Mouse (Mus musculus): ENCODE results near the gene Gngt2. TPM values are rescaled to one million over a fixed set of nuclear protein-coding genes. Genes with fewer than 3 reads are reported as not detected.

The Gngt2 gene
- polyA plus RNA-seq, 1 experiment from 2014 or later: 15.0 TPM

DNA sequence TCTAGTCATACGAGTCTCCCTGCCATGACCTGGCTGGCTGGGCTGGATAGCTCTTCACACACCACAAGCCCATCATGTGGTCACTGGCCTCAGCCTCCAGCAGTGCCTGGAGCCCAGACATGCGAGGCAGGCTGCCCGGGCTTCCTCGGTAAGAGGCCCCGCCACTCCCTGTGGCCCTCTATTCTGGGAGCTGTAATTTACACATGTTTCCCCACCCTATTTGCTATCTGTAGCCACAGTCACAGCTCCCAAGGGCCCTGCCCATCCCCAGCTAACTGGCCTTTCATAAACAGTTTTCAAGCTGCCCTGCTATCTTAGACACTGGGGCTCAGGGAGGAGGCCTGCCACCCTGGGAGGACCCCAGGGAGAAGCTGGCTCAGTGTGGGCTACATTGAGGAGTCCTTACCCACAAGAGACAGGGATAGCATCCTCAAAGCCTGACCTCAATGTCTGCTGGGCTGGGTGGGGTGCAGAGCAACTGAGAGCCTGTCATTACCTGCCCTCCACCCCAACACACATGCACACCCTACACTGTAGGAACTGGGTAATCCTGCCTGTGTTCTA, 28.5 kb upstream of the Gngt2 start:
- H3K36me3 ChIP-seq (ENCODE audit: control insufficient read depth, insufficient read depth, low read length): no peaks in the 10 kb centered on the region
- WGBS: 63% methylated on average over 2 of the region's 5 CpGs
- H3K9ac ChIP-seq (ENCODE audit: low read depth, low read length): no peak overlapping the region
- DNase-seq (ENCODE audit: low spot score) (peak; percentile 55), ATAC-seq (ENCODE audit: low read depth) (peak; percentile 65; the same call in 1 of the 2 replicates)
- H3K27ac ChIP-seq (replicated peaks; ENCODE audit: low read depth, low read length): no peak overlapping the region
- no peaks in the 10 kb centered on the region for H3K4me1 ChIP-seq (ENCODE audit: control insufficient read depth, insufficient read depth, low read length)
- peaks cover 8% of the 10 kb centered on the region; the same call in 1 of the 2 replicates for H3K9me3 ChIP-seq (ENCODE audit: control insufficient read depth, low read length)
- no peaks in the 10 kb centered on the region for H3K27me3 ChIP-seq (replicated peaks; ENCODE audit: control insufficient read depth, insufficient read depth, low read length)
- no peak overlapping the region for H3K4me3 ChIP-seq (ENCODE audit: low read depth, low read length)
- H3K4me2 ChIP-seq (ENCODE audit: low read depth, low read length): no peak overlapping the region

DNA sequence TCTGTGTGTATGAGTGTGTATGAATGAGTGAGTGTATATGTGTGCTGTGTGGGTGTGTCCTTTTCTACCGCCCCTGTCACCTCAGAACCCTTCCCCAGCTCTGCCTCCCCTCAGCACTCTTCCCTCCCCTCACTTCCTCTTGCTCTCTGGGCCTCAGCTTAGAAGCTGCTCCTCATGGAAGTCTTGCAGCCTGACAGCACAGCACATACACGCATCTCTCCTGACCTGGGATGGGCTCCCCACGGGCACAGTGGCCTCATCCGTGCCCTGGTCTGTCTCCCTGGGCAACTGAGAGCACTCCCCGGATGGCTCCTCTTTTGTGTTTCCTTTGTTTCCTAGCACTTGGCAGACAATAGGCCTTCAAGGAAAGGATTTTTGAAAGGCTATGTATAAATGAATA, 27.4 kb upstream of the Gngt2 start:
- no peak overlapping the region for H3K9ac ChIP-seq (ENCODE audit: low read depth, low read length)
- H3K27ac ChIP-seq (replicated peaks; ENCODE audit: low read depth, low read length): no peak overlapping the region
- no peaks in the 10 kb centered on the region for H3K4me1 ChIP-seq (ENCODE audit: control insufficient read depth, insufficient read depth, low read length)
- WGBS: 54% methylated on average over 4 of the region's 5 CpGs
- no peak overlapping the region for H3K4me3 ChIP-seq (ENCODE audit: low read depth, low read length)
- peaks cover 8% of the 10 kb centered on the region; the same call in 1 of the 2 replicates for H3K9me3 ChIP-seq (ENCODE audit: control insufficient read depth, low read length)
- no peaks in the 10 kb centered on the region for H3K36me3 ChIP-seq (ENCODE audit: control insufficient read depth, insufficient read depth, low read length)
- no peaks in the 10 kb centered on the region for H3K27me3 ChIP-seq (replicated peaks; ENCODE audit: control insufficient read depth, insufficient read depth, low read length)
- ATAC-seq (ENCODE audit: low read depth) (no peak), DNase-seq (ENCODE audit: low spot score) (no peak)
- H3K4me2 ChIP-seq (ENCODE audit: low read depth, low read length): no peak overlapping the region

DNA sequence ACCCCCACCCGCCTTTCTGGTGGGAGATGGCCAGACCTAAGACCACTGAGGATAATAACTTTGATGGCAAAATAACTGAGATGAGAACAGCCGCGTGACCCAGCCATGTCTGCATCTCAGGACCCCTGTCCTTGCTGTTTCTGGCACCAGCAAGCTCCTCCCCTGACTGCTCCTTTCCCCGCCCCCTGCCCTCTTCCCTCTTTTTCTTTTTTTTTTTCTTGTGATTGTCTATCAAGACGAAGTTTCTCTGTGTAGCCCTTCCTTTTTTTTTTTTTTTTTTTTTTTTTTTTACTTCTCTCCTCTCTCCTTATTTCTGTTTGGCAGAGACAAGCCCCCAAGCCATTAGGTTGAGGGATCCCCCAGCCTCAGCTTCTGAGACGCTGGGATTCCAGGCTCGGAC, 26.2 kb upstream of the Gngt2 start:
- WGBS: 52% methylated on average over 6 of the region's 7 CpGs
- Histone ChIP-seq H3K9ac (ENCODE audit: low read depth, low read length) (no peak overlapping the region), H3K9me3 (ENCODE audit: control insufficient read depth, low read length) (peaks cover 8% of the 10 kb centered on the region; the same call in 1 of the 2 replicates), H3K4me3 (ENCODE audit: low read depth, low read length) (no peak overlapping the region), H3K4me1 (ENCODE audit: control insufficient read depth, insufficient read depth, low read length) (no peaks in the 10 kb centered on the region), H3K4me2 (ENCODE audit: low read depth, low read length) (no peak overlapping the region), H3K36me3 (ENCODE audit: control insufficient read depth, insufficient read depth, low read length) (no peaks in the 10 kb centered on the region), H3K27ac (replicated peaks; ENCODE audit: low read depth, low read length) (no peak overlapping the region), H3K27me3 (replicated peaks; ENCODE audit: control insufficient read depth, insufficient read depth, low read length) (no peaks in the 10 kb centered on the region)
- ATAC-seq (ENCODE audit: low read depth) (no peak), DNase-seq (ENCODE audit: low spot score) (no peak)

DNA sequence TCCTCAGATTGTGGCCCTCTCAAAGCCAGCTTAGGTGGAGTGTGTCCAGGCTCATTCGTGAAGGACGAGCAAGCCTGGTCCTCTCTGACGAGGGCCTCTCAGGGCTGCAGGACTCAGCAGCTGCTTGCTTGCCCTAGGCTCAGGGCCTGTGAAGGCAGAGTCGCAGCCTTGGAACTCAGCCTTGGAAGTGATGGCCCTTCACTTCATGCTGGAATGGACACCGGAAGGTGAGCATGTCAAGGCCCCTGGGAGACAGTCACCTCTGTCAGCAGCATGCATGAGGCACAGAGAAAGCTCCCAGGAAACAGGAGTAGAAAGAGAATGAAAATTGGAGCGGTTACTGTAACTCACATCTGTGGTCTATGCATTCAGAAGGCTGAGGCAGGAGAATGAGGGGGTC, 25.3 kb upstream of the Gngt2 start:
- DNase-seq (ENCODE audit: low spot score) (no peak), ATAC-seq (ENCODE audit: low read depth) (no peak)
- Histone ChIP-seq H3K27me3 (replicated peaks; ENCODE audit: control insufficient read depth, insufficient read depth, low read length) (no peaks in the 10 kb centered on the region), H3K36me3 (ENCODE audit: control insufficient read depth, insufficient read depth, low read length) (no peaks in the 10 kb centered on the region), H3K4me2 (ENCODE audit: low read depth, low read length) (no peak overlapping the region), H3K4me3 (ENCODE audit: low read depth, low read length) (no peak overlapping the region), H3K27ac (replicated peaks; ENCODE audit: low read depth, low read length) (no peak overlapping the region), H3K9ac (ENCODE audit: low read depth, low read length) (no peak overlapping the region), H3K4me1 (ENCODE audit: control insufficient read depth, insufficient read depth, low read length) (no peaks in the 10 kb centered on the region), H3K9me3 (ENCODE audit: control insufficient read depth, low read length) (peaks cover 8% of the 10 kb centered on the region; the same call in 1 of the 2 replicates)
- 75% methylated on average over 6 of the region's 6 CpGs for WGBS

DNA sequence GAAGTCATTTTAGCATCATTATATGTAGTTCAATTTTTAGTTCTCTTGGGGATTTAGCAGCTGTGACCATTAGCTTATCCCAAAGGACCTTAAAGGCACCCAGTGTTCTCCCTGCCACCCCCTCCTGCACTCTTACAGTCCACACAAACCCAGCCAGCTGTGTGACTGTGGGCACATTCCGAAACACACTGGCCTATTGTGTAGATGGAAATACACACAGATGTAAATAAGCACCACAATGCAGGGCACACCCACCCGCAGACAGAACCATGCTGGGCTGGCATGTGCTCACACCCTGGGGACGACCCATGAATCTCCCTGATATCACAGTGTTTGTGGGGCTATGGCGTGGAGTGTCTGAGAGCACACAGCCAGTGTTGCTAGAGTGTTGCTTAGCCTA, 24.8 kb upstream of the Gngt2 start:
- no peak overlapping the region for H3K27ac ChIP-seq (replicated peaks; ENCODE audit: low read depth, low read length)
- H3K4me1 ChIP-seq (ENCODE audit: control insufficient read depth, insufficient read depth, low read length): no peaks in the 10 kb centered on the region
- H3K4me3 ChIP-seq (ENCODE audit: low read depth, low read length): no peak overlapping the region
- H3K4me2 ChIP-seq (ENCODE audit: low read depth, low read length): no peak overlapping the region
- ATAC-seq (ENCODE audit: low read depth) (no peak), DNase-seq (ENCODE audit: low spot score) (no peak)
- peaks cover 7% of the 10 kb centered on the region; the same call in 1 of the 2 replicates for H3K9me3 ChIP-seq (ENCODE audit: control insufficient read depth, low read length)
- no peaks in the 10 kb centered on the region for H3K27me3 ChIP-seq (replicated peaks; ENCODE audit: control insufficient read depth, insufficient read depth, low read length)
- H3K9ac ChIP-seq (ENCODE audit: low read depth, low read length): no peak overlapping the region
- no peaks in the 10 kb centered on the region for H3K36me3 ChIP-seq (ENCODE audit: control insufficient read depth, insufficient read depth, low read length)
- WGBS: 62% methylated on average over 4 of the region's 4 CpGs

DNA sequence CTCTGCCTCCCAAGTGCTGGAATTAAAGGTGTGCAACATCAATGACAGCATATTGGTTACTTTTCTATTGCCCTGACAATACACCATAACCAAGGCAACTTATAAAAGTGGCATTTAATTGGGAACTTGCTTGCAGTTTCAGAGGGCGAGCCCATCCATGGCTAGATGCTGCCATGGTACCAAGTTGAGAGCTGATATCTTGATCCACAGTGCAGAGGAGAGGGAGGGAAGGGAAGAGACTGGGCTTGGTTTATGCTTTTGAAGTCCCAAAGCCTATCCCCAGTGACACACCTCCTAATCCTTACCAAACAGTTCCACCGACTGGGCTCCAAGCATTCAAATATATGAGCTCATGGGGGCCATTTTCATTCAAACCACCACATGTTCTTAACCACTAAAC, 22.9 kb upstream of the Gngt2 start:
- Histone ChIP-seq H3K27me3 (replicated peaks; ENCODE audit: control insufficient read depth, insufficient read depth, low read length) (no peaks in the 10 kb centered on the region), H3K9ac (ENCODE audit: low read depth, low read length) (no peak overlapping the region), H3K27ac (replicated peaks; ENCODE audit: low read depth, low read length) (no peak overlapping the region), H3K4me2 (ENCODE audit: low read depth, low read length) (no peak overlapping the region), H3K36me3 (ENCODE audit: control insufficient read depth, insufficient read depth, low read length) (no peaks in the 10 kb centered on the region), H3K4me3 (ENCODE audit: low read depth, low read length) (no peak overlapping the region), H3K9me3 (ENCODE audit: control insufficient read depth, low read length) (no peaks in the 10 kb centered on the region), H3K4me1 (ENCODE audit: control insufficient read depth, insufficient read depth, low read length) (no peaks in the 10 kb centered on the region)
- DNase-seq (ENCODE audit: low spot score): no peak
- no peak for ATAC-seq (ENCODE audit: low read depth)
- WGBS: 85% methylated on average over 2 of the region's 2 CpGs

DNA sequence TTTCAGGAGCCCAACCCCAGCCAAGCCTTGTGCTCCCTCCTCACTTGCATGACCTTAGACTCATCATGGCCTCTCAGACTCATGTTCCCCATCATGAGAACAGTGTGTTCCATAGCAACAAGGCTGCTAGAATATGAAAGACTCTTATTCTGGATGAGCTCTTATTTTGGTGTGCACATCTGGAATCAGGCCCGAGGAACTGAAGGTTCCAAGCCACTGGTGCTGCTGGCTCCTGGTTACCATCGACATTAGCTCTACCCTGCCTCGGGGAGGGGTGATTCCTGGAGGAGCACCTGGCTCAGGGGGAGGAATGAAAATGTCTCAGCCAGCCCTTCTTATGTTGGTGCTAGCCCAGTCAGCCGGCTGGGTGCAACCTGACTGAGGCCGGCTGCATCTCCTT, 22.2 kb upstream of the Gngt2 start:
- Histone ChIP-seq H3K36me3 (ENCODE audit: control insufficient read depth, insufficient read depth, low read length) (no peaks in the 10 kb centered on the region), H3K4me2 (ENCODE audit: low read depth, low read length) (no peak overlapping the region), H3K9me3 (ENCODE audit: control insufficient read depth, low read length) (no peaks in the 10 kb centered on the region), H3K27me3 (replicated peaks; ENCODE audit: control insufficient read depth, insufficient read depth, low read length) (no peaks in the 10 kb centered on the region), H3K9ac (ENCODE audit: low read depth, low read length) (no peak overlapping the region), H3K4me3 (ENCODE audit: low read depth, low read length) (no peak overlapping the region), H3K27ac (replicated peaks; ENCODE audit: low read depth, low read length) (no peak overlapping the region), H3K4me1 (ENCODE audit: control insufficient read depth, insufficient read depth, low read length) (no peaks in the 10 kb centered on the region)
- no peak for ATAC-seq (ENCODE audit: low read depth)
- DNase-seq (ENCODE audit: low spot score): no peak
- 50% methylated on average over 5 of the region's 5 CpGs for WGBS

DNA sequence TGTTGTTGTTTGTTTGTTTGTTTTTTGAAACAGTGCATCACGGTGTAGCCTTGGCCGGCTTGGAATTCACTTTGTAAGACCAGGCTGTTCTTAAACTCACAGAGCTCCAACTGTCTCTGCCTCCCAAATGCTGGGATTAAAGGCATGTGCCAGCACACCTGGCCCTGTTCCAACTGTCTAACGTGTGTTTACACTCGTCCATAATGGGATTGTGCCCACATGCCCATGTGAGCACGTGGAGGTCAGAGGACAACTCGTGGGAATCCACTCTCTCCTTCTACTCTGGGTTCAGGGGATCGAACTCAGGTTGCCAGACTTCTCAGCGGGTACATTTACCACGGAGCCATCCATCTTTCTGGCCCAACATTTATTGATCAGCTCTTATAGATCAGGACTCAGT, 21.6 kb upstream of the Gngt2 start:
- no peaks in the 10 kb centered on the region for H3K9me3 ChIP-seq (ENCODE audit: control insufficient read depth, low read length)
- no peak for DNase-seq (ENCODE audit: low spot score)
- no peaks in the 10 kb centered on the region for H3K27me3 ChIP-seq (replicated peaks; ENCODE audit: control insufficient read depth, insufficient read depth, low read length)
- H3K9ac ChIP-seq (ENCODE audit: low read depth, low read length): no peak overlapping the region
- WGBS: 65% methylated on average over 9 of the region's 9 CpGs
- H3K4me1 ChIP-seq (ENCODE audit: control insufficient read depth, insufficient read depth, low read length): no peaks in the 10 kb centered on the region
- no peak overlapping the region for H3K27ac ChIP-seq (replicated peaks; ENCODE audit: low read depth, low read length)
- H3K4me3 ChIP-seq (ENCODE audit: low read depth, low read length): no peak overlapping the region
- ATAC-seq (ENCODE audit: low read depth): no peak
- no peak overlapping the region for H3K4me2 ChIP-seq (ENCODE audit: low read depth, low read length)
- H3K36me3 ChIP-seq (ENCODE audit: control insufficient read depth, insufficient read depth, low read length): no peaks in the 10 kb centered on the region

DNA sequence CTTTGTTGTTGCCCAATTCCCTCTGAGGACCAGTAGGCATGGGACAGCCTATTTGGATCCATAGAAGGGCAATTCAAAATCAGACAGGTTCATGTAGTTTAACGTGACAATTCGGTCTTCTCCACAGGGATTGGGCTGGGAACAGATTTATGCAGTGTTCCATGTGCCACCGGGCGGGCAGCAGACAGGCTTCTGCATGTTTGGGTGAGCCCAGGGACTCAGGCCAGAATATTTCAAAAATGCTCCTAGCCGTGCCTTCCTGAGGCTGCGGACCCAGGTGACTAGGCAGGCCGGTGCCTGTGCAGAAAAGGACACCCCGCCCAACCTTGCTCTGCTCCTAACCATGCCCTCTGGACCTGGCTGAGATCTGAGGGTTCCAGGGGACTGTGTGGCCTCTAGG, 17.9 kb upstream of the Gngt2 start:
- Histone ChIP-seq H3K4me3 (ENCODE audit: low read depth, low read length) (no peak overlapping the region), H3K4me1 (ENCODE audit: control insufficient read depth, insufficient read depth, low read length) (no peaks in the 10 kb centered on the region), H3K27ac (replicated peaks; ENCODE audit: low read depth, low read length) (no peak overlapping the region), H3K36me3 (ENCODE audit: control insufficient read depth, insufficient read depth, low read length) (no peaks in the 10 kb centered on the region), H3K27me3 (replicated peaks; ENCODE audit: control insufficient read depth, insufficient read depth, low read length) (peaks cover 4% of the 10 kb centered on the region; the same call in 1 of the 2 replicates), H3K4me2 (ENCODE audit: low read depth, low read length) (no peak overlapping the region), H3K9me3 (ENCODE audit: control insufficient read depth, low read length) (no peaks in the 10 kb centered on the region), H3K9ac (ENCODE audit: low read depth, low read length) (no peak overlapping the region)
- DNase-seq (ENCODE audit: low spot score) (no peak), ATAC-seq (ENCODE audit: low read depth) (no peak; the same call in 1 of the 2 replicates)
- WGBS: 78% methylated on average over 8 of the region's 8 CpGs
